23 mouse cellular contexts compared by ENCODE assay signal in genomic region chr6:52235866-52236265, GRCm38 (mm10). TPM values are rescaled to one million over a fixed set of nuclear protein-coding genes. Genes with fewer than 3 reads are reported as not detected.
DNase-seq lines count a peak whose midpoint lies in the region; ATAC-seq and TF ChIP-seq lines count a peak whose summit lies in the region.
"Had no signal": no experiment of that assay in that cellular context is flagged by ENCODE, and none has a peak within 500 bp of the region (broad histone marks: within the 10 kb centered on the region; RNA-seq: fewer than 3 reads in every experiment).

No protein-coding gene starts in this region.

- H3ac ChIP-seq in myocyte (ENCODE audit: control insufficient read depth, insufficient read length), result no peak overlapping the region

- peak; percentile 3 for DNase-seq in gastrocnemius, postnatal 25 days
- no peak for DNase-seq in gastrocnemius, adult 8-10 months (ENCODE audit: low spot score in 2 of 2)
- no peak for DNase-seq in kidney, adult 9 months
- DNase-seq in kidney, postnatal 14 days, result peak; percentile 17
- no peak for DNase-seq in ovary, postnatal 14 days (ENCODE audit: low spot score)
- DNase-seq: adrenal gland, postnatal 10 days; cerebellum, adult 18-20 months; cerebellum, postnatal 36 days; heart, adult 18-20 months; right cerebral cortex, postnatal 4 days had no signal

- peaks cover 25% of the 10 kb centered on the region for H3K4me1 ChIP-seq in kidney, embryonic 16.5 days (ENCODE audit: insufficient read depth, low read length)
- H3K4me1 ChIP-seq: hindbrain, embryonic 12.5 days had no signal

- no peak for TF ChIP-seq POLR2A in myocyte (IDR thresholded peaks at IDR 0.05; ENCODE audit: insufficient read length, low read depth)

- 27% methylated on average over 6 of the region's 6 CpGs for WGBS in kidney, embryonic 16.5 days

- peak overlapping the region; percentile 83 for H3K4me3 ChIP-seq in kidney, embryonic 16.5 days (ENCODE audit: low read length)
- no peak overlapping the region for H3K4me3 ChIP-seq in myocyte
- H3K4me3 ChIP-seq: hindbrain, embryonic 12.5 days; midbrain, embryonic 13.5 days had no signal

- no peaks in the 10 kb centered on the region for H3K9me3 ChIP-seq in kidney, embryonic 16.5 days (ENCODE audit: low read length)
- H3K9me3 ChIP-seq: hindbrain, embryonic 12.5 days; midbrain, embryonic 13.5 days had no signal

- ATAC-seq in kidney, embryonic 16.5 days (ENCODE audit: low FRiP score, low TSS enrichment), result no peak
- ATAC-seq in megakaryocyte progenitor cell, adult 5-6 weeks (replicated peaks; ENCODE audit: poor library complexity), result no peak
- ATAC-seq: forebrain, embryonic 14.5 days; inflammation-experienced regulatory T-cells, adult 6 months; midbrain, embryonic 13.5 days had no signal

- peak overlapping the region; percentile 84 for H3K4me2 ChIP-seq in kidney, embryonic 16.5 days (replicated peaks; ENCODE audit: low read depth, low read length)
- peak overlapping the region; percentile 79 for H3K4me2 ChIP-seq in myocyte (ENCODE audit: low read depth)
- H3K4me2 ChIP-seq: hindbrain, embryonic 12.5 days; midbrain, embryonic 13.5 days had no signal

- H3K27me3 ChIP-seq in kidney, embryonic 16.5 days (ENCODE audit: insufficient read depth, low read length), result no peaks in the 10 kb centered on the region
- H3K27me3 ChIP-seq in myocyte (ENCODE audit: control insufficient read depth, insufficient read depth, insufficient read length), result no peaks in the 10 kb centered on the region
- H3K27me3 ChIP-seq: CH12.LX had no signal

- H3K9ac ChIP-seq in kidney, embryonic 16.5 days (replicated peaks; ENCODE audit: low read length), result peak overlapping the region; percentile 99
- H3K9ac ChIP-seq: hindbrain, embryonic 12.5 days; liver, embryonic 14.5 days; midbrain, embryonic 13.5 days had no signal

- H3K79me2 ChIP-seq in myocyte (ENCODE audit: control insufficient read depth, insufficient read depth), result peaks cover 87% of the 10 kb centered on the region

- H3K27ac ChIP-seq in kidney, embryonic 16.5 days (ENCODE audit: low read length), result peak overlapping the region; percentile 86
- H3K27ac ChIP-seq: hindbrain, embryonic 12.5 days; liver, embryonic 14.5 days; midbrain, embryonic 13.5 days had no signal

- H3K36me3 ChIP-seq in kidney, embryonic 16.5 days (ENCODE audit: insufficient read depth, low read length), result peaks cover 7% of the 10 kb centered on the region; the same call in 1 of the 2 replicates
- no peaks in the 10 kb centered on the region for H3K36me3 ChIP-seq in myocyte (ENCODE audit: control insufficient read depth, insufficient read depth)
- H3K36me3 ChIP-seq: hindbrain, embryonic 12.5 days; midbrain, embryonic 13.5 days had no signal

TF ChIP-seq in myocyte, 11 proteins besides CTCF, POLR2A, EP300 and RAD21:
- no peak for TF ChIP-seq TCF12 (IDR thresholded peaks at IDR 0.05; ENCODE audit: insufficient read depth, poor library complexity, severe bottlenecking)
- TF ChIP-seq MYOG (IDR thresholded peaks at IDR 0.05; ENCODE audit: control insufficient read depth in 1 of 3, insufficient read depth in 1 of 3, insufficient read length in 2 of 3, low read depth in 2 of 3), result no peak
- no peak for TF ChIP-seq MYOD1 (IDR thresholded peaks at IDR 0.05; ENCODE audit: control insufficient read depth in 1 of 3, insufficient read length in 2 of 3, low read depth in 2 of 3)
- no peak for TF ChIP-seq E2F4 (IDR thresholded peaks at IDR 0.05; ENCODE audit: insufficient read depth)
- no peak for TF ChIP-seq USF1 (IDR thresholded peaks at IDR 0.05; ENCODE audit: low read depth)
- TF ChIP-seq POLR2AphosphoS2 (IDR thresholded peaks at IDR 0.05; ENCODE audit: insufficient read length, low read depth), result no peak
- no peak for TF ChIP-seq TCF3 (IDR thresholded peaks at IDR 0.05; ENCODE audit: insufficient read length, low read depth)
- TF ChIP-seq REST (IDR thresholded peaks at IDR 0.05; ENCODE audit: insufficient read depth, insufficient read length), result no peak
- no peak for TF ChIP-seq SRF (IDR thresholded peaks at IDR 0.05; ENCODE audit: control insufficient read depth, insufficient read length, low read depth)
- TF ChIP-seq MAX (IDR thresholded peaks at IDR 0.05; ENCODE audit: low read depth), result no peak
- no peak for TF ChIP-seq CEBPB (IDR thresholded peaks at IDR 0.05; ENCODE audit: insufficient read depth, poor library complexity, severe bottlenecking)

RNA-seq across cellular contexts. Expression of gene Hoxa10, which starts 4.8 kb away (rescaled TPM):
- 10 to 100 TPM; 14.8 to 18.4 TPM for total RNA-seq in gastrocnemius, postnatal 25 days (2021)
- 10 to 100 TPM; 14.5 to 15.2 (median 14.8) TPM for total RNA-seq in gastrocnemius, adult 8-10 months (2022)
- polyA plus RNA-seq in kidney, embryonic 16.5 days (2015; fragmentation: Nextera tagmentation; extraction: Ambion mirVana), result 147 and 154 TPM in 2 replicates
- 15.8 TPM for polyA plus RNA-seq in myocyte (2012; fragmentation: generic; extraction: Trizol)
- 0.12 and 0.24 TPM in 2 replicates for total RNA-seq in megakaryocyte progenitor cell, adult 5-6 weeks (2015)
- 0.30 TPM in 1 of 2 replicates, not detected in the other for total RNA-seq in megakaryocyte progenitor cell, adult 5-6 weeks (2017)
- total RNA-seq: heart, adult 18-20 months; layer of hippocampus, postnatal 10 days; left cerebral cortex, postnatal 14 days had no signal
- polyA plus RNA-seq: forebrain, embryonic 14.5 days; heart, postnatal 0 days; hindbrain, embryonic 12.5 days; inflammation-experienced regulatory T-cells, adult 6 months; lung, embryonic 16.5 days; midbrain, embryonic 13.5 days had no signal

RNA-seq across cellular contexts. Expression of gene Hoxa9, which starts 5.0 kb away (rescaled TPM):
- total RNA-seq in gastrocnemius, postnatal 25 days (2021), result 10 to 100 TPM in 1 of 2 experiments, 1 to 10 TPM in 1; 5.7 to 13.5 TPM
- total RNA-seq in gastrocnemius, adult 8-10 months (2022), result 1 to 10 TPM; 5.2 to 8.3 (median 7.5) TPM
- 56.6 and 56.8 TPM in 2 replicates for polyA plus RNA-seq in kidney, embryonic 16.5 days (2015; fragmentation: Nextera tagmentation; extraction: Ambion mirVana)
- polyA plus RNA-seq in myocyte (2012; fragmentation: generic; extraction: Trizol), result 17.7 TPM
- 8.1 and 10.7 TPM in 2 replicates for total RNA-seq in megakaryocyte progenitor cell, adult 5-6 weeks (2015)
- 23.4 and 24.9 TPM in 2 replicates for total RNA-seq in megakaryocyte progenitor cell, adult 5-6 weeks (2017)
- total RNA-seq: heart, adult 18-20 months; layer of hippocampus, postnatal 10 days; left cerebral cortex, postnatal 14 days had no signal
- polyA plus RNA-seq: forebrain, embryonic 14.5 days; heart, postnatal 0 days; midbrain, embryonic 13.5 days had no signal

RNA-seq across cellular contexts. Expression of gene Hoxa11, which starts 9.7 kb away (rescaled TPM):
- 1 to 10 TPM; 1.4 to 1.8 TPM for total RNA-seq in gastrocnemius, postnatal 25 days (2021)
- total RNA-seq in gastrocnemius, adult 8-10 months (2022), result 1 to 10 TPM; 2.0 to 3.0 (median 2.9) TPM
- 27.9 and 31.8 TPM in 2 replicates for polyA plus RNA-seq in kidney, embryonic 16.5 days (2015; fragmentation: Nextera tagmentation; extraction: Ambion mirVana)
- polyA plus RNA-seq in myocyte (2012; fragmentation: generic; extraction: Trizol), result 10.9 TPM
- total RNA-seq in megakaryocyte progenitor cell, adult 5-6 weeks (2015), result not detected in 2 replicates
- 0.10 TPM in 1 of 2 replicates, not detected in the other for total RNA-seq in megakaryocyte progenitor cell, adult 5-6 weeks (2017)
- total RNA-seq: adrenal gland, postnatal 10 days; CH12.LX; heart, adult 18-20 months; layer of hippocampus, postnatal 10 days; left cerebral cortex, postnatal 14 days had no signal
- polyA plus RNA-seq: forebrain, embryonic 14.5 days; heart, postnatal 0 days; hindbrain, embryonic 12.5 days; inflammation-experienced regulatory T-cells, adult 6 months; liver, embryonic 14.5 days; lung, embryonic 16.5 days; midbrain, embryonic 13.5 days had no signal

RNA-seq across cellular contexts. Expression of gene Hoxa7, which starts 14.2 kb away (rescaled TPM):
- 1 to 10 TPM; 4.7 to 5.5 TPM for total RNA-seq in gastrocnemius, postnatal 25 days (2021)
- total RNA-seq in gastrocnemius, adult 8-10 months (2022), result 1 to 10 TPM; 4.7 to 5.9 (median 5.4) TPM
- 25.7 and 27.5 TPM in 2 replicates for polyA plus RNA-seq in kidney, embryonic 16.5 days (2015; fragmentation: Nextera tagmentation; extraction: Ambion mirVana)
- 11.9 TPM for polyA plus RNA-seq in myocyte (2012; fragmentation: generic; extraction: Trizol)
- total RNA-seq in megakaryocyte progenitor cell, adult 5-6 weeks (2015), result 11.4 and 15.7 TPM in 2 replicates
- total RNA-seq in megakaryocyte progenitor cell, adult 5-6 weeks (2017), result 5.5 and 8.2 TPM in 2 replicates
- total RNA-seq: layer of hippocampus, postnatal 10 days; left cerebral cortex, postnatal 14 days had no signal
- polyA plus RNA-seq: forebrain, embryonic 14.5 days; inflammation-experienced regulatory T-cells, adult 6 months; midbrain, embryonic 13.5 days had no signal

RNA-seq across cellular contexts. Expression of gene Gm28308, which starts 22.7 kb away (rescaled TPM):
- under 1 TPM in 1 of 2 experiments, not detected in 1; 0.46 TPM for total RNA-seq in gastrocnemius, postnatal 25 days (2021)
- under 1 TPM; 0.36 to 0.80 (median 0.51) TPM for total RNA-seq in gastrocnemius, adult 8-10 months (2022)
- polyA plus RNA-seq in kidney, embryonic 16.5 days (2015; fragmentation: Nextera tagmentation; extraction: Ambion mirVana), result not detected in 2 replicates
- 0.52 TPM for polyA plus RNA-seq in myocyte (2012; fragmentation: generic; extraction: Trizol)
- not detected in 2 replicates for total RNA-seq in megakaryocyte progenitor cell, adult 5-6 weeks (2015)
- 0.84 TPM in 1 of 2 replicates, not detected in the other for total RNA-seq in megakaryocyte progenitor cell, adult 5-6 weeks (2017)
- total RNA-seq: CH12.LX; heart, adult 18-20 months; layer of hippocampus, postnatal 10 days; left cerebral cortex, postnatal 14 days had no signal
- polyA plus RNA-seq: forebrain, embryonic 14.5 days; heart, postnatal 0 days; hindbrain, embryonic 12.5 days; inflammation-experienced regulatory T-cells, adult 6 months; liver, embryonic 14.5 days; lung, embryonic 16.5 days; midbrain, embryonic 13.5 days had no signal

Comparison
In these comparisons a context has a peak if more than half of its experiments do, and no peak if none do; other contexts are left out.
1. DNase-seq: peak in gastrocnemius, postnatal 25 days (single experiment) and kidney, postnatal 14 days (single experiment); none in gastrocnemius, adult 8-10 months (0 of 2), kidney, adult 9 months (single experiment) and ovary, postnatal 14 days (single experiment).
2. RNA of gene Hoxa10, which starts 4.8 kb away (total RNA-seq): 14.8 to 18.4 TPM in gastrocnemius, postnatal 25 days and 14.5 to 15.2 TPM in gastrocnemius, adult 8-10 months; 0.12 to 0.30 TPM in megakaryocyte progenitor cell, adult 5-6 weeks; every median in the first group is over 10 times any median in the second.